Mouse (Mus musculus) right cerebral cortex, postnatal 36 days (tissue): Measurements from ENCODE around the gene Il3.
"Not testable (repeated sequence)": the region's sequence is repeated elsewhere in the genome, so short reads cannot be mapped to it uniquely, and the experiment has no call there.

ENCODE experiments used
- DNase-seq, 2 experiments: peaks; one replicate each; pipeline ENCODE4 v3.0.0; 2022; ENCODE audit warnings: low spot score in 2 of 2, mixed read lengths in 1 of 2

The Il3 gene

GRCm38 (mm10) chr11:54267177-54267576 is at the start of gene Il3:
Gene Il3, minus strand, starts transcription at chr11:54267277.
- no peak for DNase-seq

DNA sequence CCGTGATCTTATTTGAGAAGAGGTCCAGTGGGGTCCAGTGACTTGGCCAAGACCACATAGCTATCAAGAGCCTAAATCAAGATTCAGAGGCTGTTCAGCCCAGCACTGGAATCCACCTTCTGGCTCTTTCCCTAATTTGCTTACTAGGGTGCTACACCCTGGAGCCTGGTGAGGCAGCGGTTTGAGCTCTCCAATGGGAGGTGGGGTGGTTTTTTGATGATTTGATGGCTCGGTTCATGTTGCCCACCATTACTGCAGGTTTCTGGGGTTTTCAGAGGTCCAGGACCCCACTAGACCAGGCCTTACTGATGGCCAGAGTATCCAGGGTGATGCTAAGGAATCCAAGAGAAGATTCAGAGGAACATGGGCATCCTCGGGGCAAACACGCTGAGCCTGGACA is 48.3 kb upstream of the Il3 start:
- no peak for DNase-seq

GRCm38 (mm10) chr11:54314740-54315139 is 47.7 kb upstream of the Il3 start:
- no peak for DNase-seq

DNA sequence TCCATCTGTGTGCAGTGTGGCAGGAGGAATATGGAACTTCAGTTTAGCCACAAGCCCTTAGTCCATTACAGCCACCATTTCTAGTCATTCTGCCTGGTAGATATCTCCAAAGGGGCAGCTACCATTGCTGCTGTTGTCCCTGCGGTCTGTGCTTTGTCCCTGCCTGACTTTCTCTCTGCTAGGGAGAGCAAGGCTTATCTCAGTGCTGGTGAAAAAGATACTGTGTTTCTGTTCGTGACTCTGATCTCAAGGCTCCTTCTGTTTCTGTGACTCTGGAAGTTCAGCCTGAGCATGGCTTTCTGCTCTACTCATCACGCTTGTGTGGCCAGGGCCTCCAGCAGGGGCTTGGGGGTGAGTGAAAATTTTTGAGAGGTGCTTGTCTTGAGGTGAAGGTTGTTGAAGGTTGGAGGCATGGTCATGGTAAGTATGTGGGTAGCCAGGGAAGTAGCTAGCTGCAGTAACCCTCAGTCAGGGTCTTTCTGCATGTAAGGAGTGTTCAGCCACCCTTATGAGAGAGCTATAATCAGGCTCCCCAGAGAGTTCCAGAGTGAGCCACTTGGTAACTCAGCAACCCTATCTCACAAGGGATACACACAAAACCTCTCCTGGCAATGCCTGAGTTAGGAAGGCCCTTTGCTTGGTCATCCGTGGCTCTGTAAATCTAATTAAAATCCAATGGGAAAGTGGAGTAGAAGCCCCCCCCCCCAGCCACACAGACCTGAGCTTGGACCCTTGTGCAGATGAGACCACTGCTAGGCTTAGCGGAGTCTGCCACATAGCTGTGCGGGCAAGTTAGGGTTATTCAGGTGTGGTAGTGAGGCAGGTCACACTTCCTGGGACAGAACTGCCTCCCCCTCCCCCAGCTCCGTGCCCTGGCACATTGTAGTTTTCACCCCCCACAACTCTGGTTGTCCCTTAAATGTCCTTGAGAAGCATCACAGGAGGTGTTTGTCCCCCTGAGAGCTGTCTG is 46.6 kb upstream of the Il3 start:
- no peak for DNase-seq

- DNase-seq = no peak
Observed at GRCm38 (mm10) chr11:54312603-54313002, 45.5 kb upstream of the Il3 start.

DNA sequence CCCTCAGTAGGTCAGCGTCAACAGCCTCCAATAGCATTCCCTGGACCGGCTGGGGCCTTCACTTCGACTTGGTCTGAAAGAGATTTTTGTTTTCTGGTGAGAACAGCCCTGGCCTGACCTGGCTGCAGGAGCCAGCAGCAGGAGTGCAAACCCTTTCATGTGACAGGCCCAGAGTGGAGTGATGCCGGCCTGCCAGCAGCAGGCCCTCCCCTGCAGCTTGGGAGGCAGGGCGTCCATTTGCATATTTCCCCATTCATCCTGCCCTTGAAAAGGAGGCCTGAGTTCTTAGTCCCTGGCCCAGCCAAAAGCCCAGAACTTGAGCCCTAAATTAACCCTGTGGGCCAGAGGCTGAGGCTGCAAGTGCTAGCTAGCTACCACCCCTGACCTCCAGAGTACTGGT is 44.9 kb upstream of the Il3 start:
- peak; percentile 58 to 63 for DNase-seq

DNA sequence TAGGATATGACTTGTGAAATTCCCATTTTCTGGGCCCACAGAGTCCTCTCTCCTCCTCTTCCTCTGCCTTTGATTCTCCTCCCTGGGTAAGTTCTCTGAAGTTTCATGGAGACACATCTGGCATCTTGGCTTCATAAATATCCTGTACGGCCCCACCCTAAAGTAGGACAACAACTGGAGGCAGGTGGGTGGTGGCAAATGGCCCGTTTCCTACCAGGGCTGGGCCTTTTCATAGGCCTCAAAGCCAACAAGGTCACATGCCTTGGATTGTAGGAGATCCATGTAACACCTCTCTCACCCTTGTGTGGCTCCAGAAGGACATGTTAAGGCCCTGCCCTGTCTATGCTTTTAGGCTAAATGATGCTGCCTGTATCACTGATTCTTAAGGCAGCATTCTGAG is 43.5 kb upstream of the Il3 start:
- DNase-seq = no peak

DNA sequence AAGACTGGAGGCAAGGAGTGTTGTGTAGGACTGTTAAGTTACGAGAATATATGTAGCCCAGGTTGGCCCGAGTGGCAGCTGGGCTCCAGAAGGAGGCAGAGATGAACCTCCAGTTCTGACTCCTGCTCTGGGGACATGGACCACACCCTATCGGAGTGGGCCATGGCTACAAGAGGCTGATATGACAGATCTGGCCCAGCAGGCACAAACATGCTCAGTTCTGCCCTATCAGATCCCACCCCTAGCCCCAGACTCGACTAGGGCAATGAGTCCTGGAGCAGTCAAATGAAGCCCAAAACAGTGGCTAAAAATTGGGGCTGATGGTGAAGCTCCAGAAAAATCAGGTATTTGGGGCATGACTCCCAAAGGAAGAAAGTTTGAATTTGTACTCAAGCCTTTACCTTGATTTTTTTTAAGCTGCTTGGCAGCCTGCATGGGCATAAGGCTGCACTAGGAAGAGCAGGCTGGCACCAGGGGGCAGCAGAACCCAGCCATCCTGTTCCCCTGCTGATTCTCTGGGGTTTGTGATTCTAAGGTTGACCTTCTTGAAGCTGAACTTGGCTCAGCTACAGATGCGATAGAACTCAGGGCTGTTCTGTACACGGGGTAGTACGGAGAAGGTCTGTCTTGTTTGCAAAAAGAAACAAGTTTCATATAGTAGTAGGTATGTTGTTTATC is 40.2 kb upstream of the Il3 start:
- no peak for DNase-seq

GRCm38 (mm10) chr11:54305331-54305730 is 38.3 kb upstream of the Il3 start:
- no peak for DNase-seq

DNA sequence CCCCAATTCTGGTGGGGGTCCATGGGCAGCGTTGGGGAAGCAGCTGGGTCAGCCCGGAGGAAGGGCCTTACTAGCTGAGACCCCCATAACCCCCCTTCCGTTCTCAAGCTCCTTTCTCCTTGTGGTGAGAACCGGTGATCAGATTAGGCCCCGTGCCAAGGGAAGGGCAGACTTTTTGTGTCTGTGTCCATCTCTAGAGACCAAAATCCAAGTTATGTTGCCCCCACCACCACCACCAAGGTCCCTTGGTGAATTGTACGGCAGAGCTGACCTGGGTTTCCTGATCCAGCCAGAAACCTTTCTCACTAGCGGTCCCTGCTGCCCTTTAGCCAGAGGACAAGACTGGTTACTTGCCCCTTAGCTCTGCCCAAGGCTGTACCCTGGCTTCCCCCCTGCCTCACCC is 37.4 kb upstream of the Il3 start:
- no peak for DNase-seq

GRCm38 (mm10) chr11:54303728-54304470 is 36.8 kb upstream of the Il3 start, which contains the start of gene Acsl6:
Gene Acsl6, plus strand, starts transcription at chr11:54303798.
- peak in 1 of 2 experiments; percentile 47 for DNase-seq

- no peak for DNase-seq
Observed at GRCm38 (mm10) chr11:54303076-54303727, 36.1 kb upstream of the Il3 start.

- no peak for DNase-seq
Observed at GRCm38 (mm10) chr11:54302606-54303005, 35.5 kb upstream of the Il3 start.

DNA sequence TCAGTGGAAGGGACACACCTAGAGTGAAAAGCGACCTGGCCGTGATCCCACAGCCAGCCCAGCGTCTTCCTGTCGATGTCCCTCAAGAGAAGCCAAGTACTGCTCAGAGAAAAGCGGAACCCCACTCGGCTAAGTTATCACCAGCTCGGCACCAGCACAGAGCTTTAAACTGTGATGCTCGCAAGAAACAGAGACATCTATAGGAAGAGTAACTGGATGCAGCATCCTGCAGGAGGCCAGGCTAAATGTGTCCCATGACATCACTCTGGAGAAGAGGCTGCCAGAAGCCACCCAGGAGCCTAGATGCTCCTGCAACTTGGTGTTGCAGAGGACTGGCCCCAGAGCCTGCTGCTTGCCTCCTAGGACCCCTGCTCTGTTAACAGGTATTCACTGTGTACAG is 34.9 kb upstream of the Il3 start:
- peak; percentile 40 to 66 for DNase-seq

- DNase-seq = no peak
Observed at GRCm38 (mm10) chr11:54298777-54299176, 31.7 kb upstream of the Il3 start.

- DNase-seq = not testable (repeated sequence)
Observed at GRCm38 (mm10) chr11:54297471-54297870, 30.4 kb upstream of the Il3 start.

DNA sequence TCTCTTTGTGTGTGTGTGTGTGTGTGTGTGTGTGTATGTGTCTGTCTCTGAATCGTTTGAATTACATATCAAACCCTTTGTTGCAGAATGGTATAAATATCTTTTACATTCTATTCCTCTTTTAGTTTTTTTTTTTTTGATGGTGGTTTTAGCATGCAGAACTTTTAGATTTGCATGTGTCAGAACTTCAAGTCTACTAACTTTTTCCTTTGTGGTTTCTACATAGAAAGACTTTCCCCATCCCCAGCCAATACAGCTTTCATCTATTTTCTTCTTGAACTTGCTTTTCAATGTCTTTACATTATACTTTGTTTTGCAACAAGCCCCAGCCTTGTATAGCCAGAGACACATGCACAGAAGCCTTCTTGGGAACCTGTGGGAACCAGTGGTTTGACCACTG is 29.7 kb upstream of the Il3 start:
- DNase-seq = no peak

DNA sequence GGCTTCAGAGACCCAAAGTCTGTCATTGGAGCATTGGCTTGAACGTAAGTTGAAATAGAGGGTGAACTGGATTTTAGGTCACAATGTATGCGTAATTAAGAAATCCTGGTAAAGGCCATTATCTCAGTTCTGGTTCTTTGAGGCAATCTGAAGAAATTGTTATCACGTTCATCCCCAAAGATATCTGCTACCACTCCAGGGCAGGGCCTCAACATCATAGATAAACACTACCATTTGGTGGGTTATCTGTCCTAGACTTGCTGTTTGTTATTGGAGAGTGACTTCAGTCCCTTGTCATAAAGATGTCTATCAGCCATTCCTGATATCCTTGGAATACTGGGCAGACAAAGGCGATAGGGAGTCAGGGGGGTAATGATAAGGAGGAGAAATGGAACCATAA is 28.9 kb upstream of the Il3 start:
- DNase-seq = no peak

- no peak for DNase-seq
Observed at GRCm38 (mm10) chr11:54293980-54294807, 27.1 kb upstream of the Il3 start.

DNA sequence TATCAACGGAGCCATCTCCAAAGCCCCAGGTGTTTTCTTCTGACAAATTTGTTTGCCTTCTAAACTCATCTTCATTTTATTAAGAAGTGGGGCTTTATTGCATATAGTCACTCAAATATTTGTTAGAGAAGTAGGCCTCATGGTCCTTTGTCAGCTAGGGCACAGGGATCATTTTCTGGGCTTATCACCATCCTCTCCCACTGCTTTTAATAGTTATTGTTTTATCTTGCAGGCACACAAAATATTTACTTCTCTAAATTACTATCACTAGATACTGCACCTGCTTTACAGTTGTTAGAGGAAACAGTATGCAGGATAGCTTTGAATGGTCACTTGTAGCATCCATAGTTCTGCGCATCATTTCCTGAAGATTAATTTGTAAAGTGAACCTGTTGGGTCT is 25.1 kb upstream of the Il3 start:
- no peak for DNase-seq
